Mouse (Mus musculus): ENCODE results near the gene Slc35e1.

Gene Slc35e1

GRCm38 (mm10) chr8:72491680-72492621, at the start of gene Slc35e1:
Slc35e1 (minus strand) TSS chr8:72492614.
- no peak for DNase-seq (ENCODE audit: low read depth, low spot score)

GRCm38 (mm10) chr8:72539234-72539633, 46.8 kb upstream of the Slc35e1 start:
- DNase-seq (ENCODE audit: low read depth, low spot score), result no peak

GRCm38 (mm10) chr8:72534888-72535287, 42.5 kb upstream of the Slc35e1 start:
- DNase-seq (ENCODE audit: low read depth, low spot score), result no peak

- DNase-seq (ENCODE audit: low read depth, low spot score), result no peak
Observed at GRCm38 (mm10) chr8:72532103-72532502, 39.7 kb upstream of the Slc35e1 start.

GRCm38 (mm10) chr8:72521888-72522287, 29.5 kb upstream of the Slc35e1 start:
- DNase-seq (ENCODE audit: low read depth, low spot score), result no peak

GRCm38 (mm10) chr8:72517421-72517988, 25.1 kb upstream of the Slc35e1 start:
- no peak for DNase-seq (ENCODE audit: low read depth, low spot score)

GRCm38 (mm10) chr8:72513158-72513557, 20.7 kb upstream of the Slc35e1 start:
- no peak for DNase-seq (ENCODE audit: low read depth, low spot score)

- no peak for DNase-seq (ENCODE audit: low read depth, low spot score)
Observed at GRCm38 (mm10) chr8:72512648-72513047, 20.2 kb upstream of the Slc35e1 start.

GRCm38 (mm10) chr8:72507505-72507904, 15.1 kb upstream of the Slc35e1 start:
- DNase-seq (ENCODE audit: low read depth, low spot score), result no peak

- no peak for DNase-seq (ENCODE audit: low read depth, low spot score)
Observed at GRCm38 (mm10) chr8:72504637-72505314, 12.4 kb upstream of the Slc35e1 start.

- DNase-seq (ENCODE audit: low read depth, low spot score), result no peak
Observed at GRCm38 (mm10) chr8:72504137-72504536, 11.7 kb upstream of the Slc35e1 start.

- DNase-seq (ENCODE audit: low read depth, low spot score), result no peak
Observed at GRCm38 (mm10) chr8:72500521-72500931, 8.1 kb upstream of the Slc35e1 start.

- DNase-seq (ENCODE audit: low read depth, low spot score), result no peak
Observed at GRCm38 (mm10) chr8:72499521-72500284, 7.3 kb upstream of the Slc35e1 start.

GRCm38 (mm10) chr8:72498527-72498926, 6.1 kb upstream of the Slc35e1 start:
- no peak for DNase-seq (ENCODE audit: low read depth, low spot score)

GRCm38 (mm10) chr8:72497911-72498310, 5.5 kb upstream of the Slc35e1 start:
- DNase-seq (ENCODE audit: low read depth, low spot score), result no peak

- DNase-seq (ENCODE audit: low read depth, low spot score), result no peak
Observed at GRCm38 (mm10) chr8:72496217-72496616, 3.8 kb upstream of the Slc35e1 start.

- no peak for DNase-seq (ENCODE audit: low read depth, low spot score)
Observed at GRCm38 (mm10) chr8:72495411-72496111, 3.1 kb upstream of the Slc35e1 start.

- DNase-seq (ENCODE audit: low read depth, low spot score), result no peak
Observed at GRCm38 (mm10) chr8:72493381-72493780, 967 bp upstream of the Slc35e1 start.

GRCm38 (mm10) chr8:72492622-72493081, 238 bp upstream of the Slc35e1 start:
- DNase-seq (ENCODE audit: low read depth, low spot score), result peak; percentile 99

- DNase-seq (ENCODE audit: low read depth, low spot score), result no peak
Observed at GRCm38 (mm10) chr8:72491017-72491416, 1.4 kb downstream of the Slc35e1 start.

- DNase-seq (ENCODE audit: low read depth, low spot score), result no peak
Observed at GRCm38 (mm10) chr8:72487014-72487413, 5.4 kb downstream of the Slc35e1 start.
